Mouse (Mus musculus): ENCODE data around the gene Hsdl1.

Hsdl1 gene

DNA sequence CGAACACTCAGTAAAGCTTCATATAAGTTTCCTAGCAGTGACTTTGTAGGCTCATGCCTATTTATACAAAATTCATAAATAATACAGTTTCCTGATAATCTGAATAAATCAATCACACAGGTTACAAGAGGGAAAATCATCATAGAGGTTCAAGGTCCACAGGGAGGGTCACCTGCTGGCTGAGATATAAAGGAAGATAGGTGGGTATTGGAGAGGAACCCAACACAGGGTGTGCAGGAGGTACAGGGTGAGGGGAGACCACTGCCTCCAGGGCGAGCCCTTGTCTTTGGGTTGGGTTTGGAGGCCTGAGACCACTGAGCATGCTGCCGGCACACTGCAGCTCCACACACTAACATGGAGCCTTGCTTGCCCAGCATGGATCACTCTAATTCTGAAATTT lies 43.6 kb downstream of the Hsdl1 start:
- no peak for DNase-seq (ENCODE audit: low spot score in 2 of 2)

DNA sequence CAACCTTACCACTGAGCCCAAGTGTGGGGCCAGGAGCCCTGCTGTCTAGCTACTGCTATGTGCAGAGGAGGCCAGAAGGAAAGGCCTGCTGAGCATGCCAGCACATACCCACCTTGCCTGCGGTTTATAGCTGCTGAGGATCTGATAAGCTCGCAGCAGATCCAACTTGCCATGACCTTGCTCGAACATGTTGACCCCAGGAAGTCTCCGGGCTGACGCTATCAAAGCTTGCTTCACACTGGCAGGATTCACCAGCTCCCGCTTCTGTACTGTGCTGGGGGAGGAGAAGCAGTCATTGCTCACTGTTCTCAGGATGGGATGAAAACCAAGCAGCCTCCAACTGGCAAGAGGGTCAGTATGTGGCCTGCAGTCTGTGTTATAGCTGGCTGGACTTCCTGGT lies 44.0 kb downstream of the Hsdl1 start:
- no peak for DNase-seq (ENCODE audit: low spot score in 2 of 2)

DNA sequence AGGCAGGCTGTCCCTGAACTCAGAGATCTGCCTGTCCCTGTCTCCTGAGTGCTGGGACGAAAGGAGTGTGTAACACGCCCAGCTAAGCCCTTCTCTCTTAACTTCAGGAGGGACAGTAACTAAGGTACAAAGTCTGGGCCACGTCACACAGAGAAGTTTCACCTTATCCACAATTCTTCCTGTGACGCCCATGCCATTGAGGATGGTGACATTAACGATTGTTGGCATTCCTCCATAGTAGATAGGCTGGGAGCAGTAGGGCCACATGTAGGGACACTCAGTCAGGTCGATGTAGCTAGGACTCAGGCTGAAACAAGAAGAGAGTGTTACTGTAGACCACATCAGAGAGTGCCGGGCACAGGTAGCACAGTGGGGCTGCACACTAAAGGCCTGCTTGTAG lies 46.2 kb downstream of the Hsdl1 start:
- no peak for DNase-seq (ENCODE audit: low spot score in 2 of 2)

DNA sequence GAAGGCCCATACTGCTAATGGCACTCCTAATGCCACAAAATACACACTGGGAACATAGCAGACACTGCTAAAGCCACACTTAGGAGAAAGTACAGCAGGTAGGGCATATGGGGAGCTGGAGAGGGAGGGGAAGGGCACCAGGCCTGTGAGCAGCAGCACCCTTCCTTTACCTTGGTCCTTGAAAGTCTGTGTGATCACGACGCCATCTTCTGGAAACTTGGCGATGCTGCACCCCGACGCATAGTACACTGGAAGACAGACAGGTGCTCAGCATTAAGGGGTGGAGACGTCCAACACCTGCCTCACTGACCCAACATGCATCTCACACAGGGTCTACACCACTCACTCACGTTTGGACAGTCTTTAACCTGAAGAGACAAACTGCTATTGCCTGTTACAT lies 54.9 kb downstream of the Hsdl1 start:
- DNase-seq (ENCODE audit: low spot score in 2 of 2): no peak

DNA sequence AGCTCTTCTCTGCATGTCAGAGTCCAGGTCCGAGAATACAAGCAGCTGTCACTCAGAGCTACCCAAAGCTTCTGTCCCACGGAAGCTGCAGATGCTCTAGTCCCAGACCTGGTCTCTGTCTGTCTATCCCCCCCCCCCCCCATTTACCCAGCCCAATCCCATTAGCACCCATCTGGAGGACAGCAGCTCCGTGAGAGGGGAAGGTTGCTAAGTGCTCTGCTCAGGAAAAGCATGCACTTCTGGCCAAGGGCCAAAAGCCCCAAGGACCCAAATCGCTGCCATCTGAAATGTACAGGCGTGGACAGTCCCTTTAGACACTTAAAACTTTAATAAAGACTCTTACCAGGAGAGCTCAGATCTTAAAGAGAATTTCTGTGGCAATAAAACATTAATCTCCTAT lies 58.3 kb downstream of the Hsdl1 start:
- DNase-seq (ENCODE audit: low spot score in 2 of 2): no peak

DNA sequence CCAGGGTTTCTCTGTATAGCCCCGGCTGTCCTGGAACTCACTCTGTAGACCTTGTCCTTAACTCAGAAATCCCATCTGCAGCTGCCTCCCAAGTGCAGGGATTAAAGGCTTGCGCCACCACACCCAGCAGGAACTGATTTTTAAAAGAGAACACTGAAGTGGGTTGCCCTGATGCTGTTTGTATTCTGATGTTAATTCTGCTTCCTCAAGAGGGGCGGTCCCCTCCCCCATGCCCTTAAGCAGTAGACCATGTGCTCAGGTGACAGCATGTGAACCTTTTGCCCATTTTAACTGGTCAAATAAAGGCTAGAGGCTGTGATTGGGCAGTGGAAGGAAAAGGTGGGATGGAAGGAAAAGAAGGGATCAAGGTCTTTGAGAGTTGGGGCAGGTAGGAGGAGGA lies 59.2 kb downstream of the Hsdl1 start:
- no peak for DNase-seq (ENCODE audit: low spot score in 2 of 2)

DNA sequence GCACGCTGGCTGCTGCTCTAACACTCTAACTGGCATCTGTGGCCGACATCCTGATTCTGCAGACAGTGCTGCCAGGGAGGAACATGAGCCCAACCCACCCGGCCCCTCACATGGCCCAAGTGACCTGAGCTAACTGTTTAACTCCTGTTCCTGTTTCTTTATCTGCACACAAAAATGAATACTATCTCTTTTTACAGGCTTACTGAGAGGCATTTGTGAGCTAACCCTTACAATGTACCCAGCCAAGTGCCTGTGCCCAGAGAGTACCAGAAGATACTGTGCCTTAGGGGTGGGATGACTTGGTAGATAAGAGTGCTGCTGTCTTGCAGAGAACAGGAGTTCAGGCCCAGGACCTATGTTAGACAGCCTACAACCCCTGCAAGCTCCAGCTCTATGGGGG lies 60.0 kb downstream of the Hsdl1 start:
- DNase-seq (ENCODE audit: low spot score in 2 of 2): no peak

DNA sequence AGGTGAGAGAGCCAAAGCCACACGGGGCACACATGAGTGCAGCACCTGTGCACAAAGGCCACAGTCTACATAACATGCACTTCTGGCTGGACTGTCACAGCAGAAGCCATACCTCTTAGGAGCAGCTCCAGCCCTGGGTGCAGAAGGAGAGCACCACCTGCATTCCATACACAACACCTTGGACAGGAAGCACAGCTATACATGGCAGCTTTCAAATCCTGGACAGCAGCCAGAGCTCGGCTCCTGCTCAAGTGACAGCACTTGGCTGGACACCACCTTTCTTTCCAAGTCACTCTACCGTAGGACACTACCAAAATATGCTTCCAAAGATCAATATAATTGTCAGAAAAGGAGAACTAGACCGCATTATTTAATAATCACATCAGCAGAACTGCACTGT lies 61.6 kb downstream of the Hsdl1 start:
- no peak for DNase-seq (ENCODE audit: low spot score in 2 of 2)
